Comparison of ENCODE assay signal across 29 mouse cellular contexts in genomic region chr11:51732883-51733282, GRCm38 (mm10).
"Had no signal": no experiment of that assay in that cellular context is flagged by ENCODE, and none has a peak within 500 bp of the region (broad histone marks: within the 10 kb centered on the region; RNA-seq: fewer than 3 reads in every experiment).

No protein-coding gene starts in this region.

- H3K9ac ChIP-seq: heart, embryonic 12.5 days; heart, embryonic 13.5 days; heart, embryonic 15.5 days; hindbrain, embryonic 12.5 days; hindbrain, embryonic 13.5 days; hindbrain, embryonic 14.5 days; hindbrain, embryonic 15.5 days; intestine, embryonic 15.5 days; kidney, embryonic 15.5 days had no signal

- H3K27me3 ChIP-seq: heart, embryonic 12.5 days; heart, embryonic 13.5 days; heart, embryonic 15.5 days; hindbrain, embryonic 12.5 days; hindbrain, embryonic 13.5 days; hindbrain, embryonic 15.5 days; intestine, embryonic 15.5 days; kidney, embryonic 15.5 days had no signal

- H3K4me3 ChIP-seq: heart, embryonic 12.5 days; heart, embryonic 13.5 days; heart, embryonic 15.5 days; hindbrain, embryonic 10.5 days; hindbrain, embryonic 12.5 days; hindbrain, embryonic 13.5 days; hindbrain, embryonic 15.5 days; intestine, embryonic 15.5 days; kidney, embryonic 15.5 days; layer of hippocampus, adult 2 months; left cerebral cortex, adult 2 months had no signal

- H3K27ac ChIP-seq: heart, embryonic 13.5 days; heart, embryonic 15.5 days; hindbrain, embryonic 10.5 days; hindbrain, embryonic 12.5 days; hindbrain, embryonic 13.5 days; hindbrain, embryonic 14.5 days; hindbrain, embryonic 15.5 days; hindbrain, postnatal 0 days; intestine, embryonic 15.5 days; kidney, embryonic 15.5 days; kidney, postnatal 0 days; layer of hippocampus, adult 2 months; left cerebral cortex, adult 2 months had no signal

- H3K4me1 ChIP-seq: heart, embryonic 12.5 days; heart, embryonic 13.5 days; heart, embryonic 15.5 days; hindbrain, embryonic 10.5 days; hindbrain, embryonic 12.5 days; hindbrain, embryonic 13.5 days; hindbrain, embryonic 15.5 days; intestine, embryonic 15.5 days; kidney, embryonic 15.5 days had no signal

- DNase-seq: heart, postnatal 14 days; heart, postnatal 36 days; heart, postnatal 4 days; kidney, adult 11 months; kidney, adult 18-20 months; kidney, adult 2 months; kidney, adult 8-10 months; kidney, adult 9 months; kidney, postnatal 10 days; kidney, postnatal 14 days; kidney, postnatal 25 days; kidney, postnatal 36 days; kidney, postnatal 4 days; layer of hippocampus, adult 9-11 months; layer of hippocampus, postnatal 36 days had no signal

- H3K9me3 ChIP-seq: heart, embryonic 12.5 days; heart, embryonic 13.5 days; heart, embryonic 15.5 days; hindbrain, embryonic 10.5 days; hindbrain, embryonic 12.5 days; hindbrain, embryonic 13.5 days; hindbrain, embryonic 15.5 days; intestine, embryonic 15.5 days; kidney, embryonic 15.5 days had no signal
